Mouse (Mus musculus) stomach, embryonic 16.5 days (tissue): ENCODE data around the gene Cpm. TPM values are rescaled to one million over a fixed set of nuclear protein-coding genes. Genes with fewer than 3 reads are reported as not detected.
"Not testable (repeated sequence)": the region's sequence is repeated elsewhere in the genome, so short reads cannot be mapped to it uniquely, and the experiment has no call there.

Experiments used
- ATAC-seq: fragments of 200-750 bp; cut with Nextera tagmentation; 2 replicates; pipeline ENCODE4 v1.8.0; 2017; ENCODE audit warnings: moderate number of reproducible peaks, moderate TSS enrichment; ENCODE audit not compliant: insufficient read depth, low FRiP score
- H3K27ac ChIP-seq: fragments of 300-500 bp; sonication (generic); 2 replicates; pipeline ENCODE4 v1.5.1; 2014; ENCODE audit warnings: low read length
- H3K27me3 ChIP-seq: fragments of 300-500 bp; sonication (generic); 2 replicates; pipeline ENCODE4 v1.6.1; 2014; ENCODE audit warnings: low read length, control low read depth, mixed read lengths; ENCODE audit not compliant: control insufficient read depth, insufficient read depth
- H3K36me3 ChIP-seq: fragments of 300-500 bp; sonication (generic); 2 replicates; pipeline ENCODE4 v1.6.1; 2014; ENCODE audit warnings: low read length; ENCODE audit not compliant: control insufficient read depth, insufficient read depth
- H3K4me1 ChIP-seq: fragments of 300-500 bp; sonication (generic); 2 replicates; pipeline ENCODE4 v1.6.1; 2014; ENCODE audit warnings: low read length, control low read depth, mixed read lengths; ENCODE audit not compliant: control insufficient read depth, insufficient read depth
- H3K4me2 ChIP-seq: fragments of 300-500 bp; sonication (generic); 2 replicates; pipeline ENCODE4 v1.6.1; 2014; ENCODE audit warnings: low read depth, low read length, mixed read lengths
- H3K4me3 ChIP-seq: fragments of 300-500 bp; sonication (generic); replicated peaks from 2 replicates; pipeline ENCODE4 v1.5.1; 2014; ENCODE audit warnings: mild to moderate bottlenecking, low read length
- H3K9ac ChIP-seq: fragments of 300-500 bp; sonication (generic); 2 replicates; pipeline ENCODE4 v1.6.1; 2014; ENCODE audit warnings: low read length
- H3K9me3 ChIP-seq: fragments of 300-500 bp; sonication (generic); replicated peaks from 2 replicates; pipeline ENCODE4 v1.6.1; 2016; ENCODE audit warnings: low read length, control low read depth; ENCODE audit not compliant: control insufficient read depth
- WGBS: fragments of 180-500 bp; shearing (Covaris S2); extraction: QIAGEN DNeasy Blood & Tissue Kit; methylation state at CpG from one replicate; pipeline ENCODE4 v1.1.7; 2014; 5-methylcytosine and 5-hydroxymethylcytosine counted together
- polyA plus RNA-seq: library from polyadenylated mRNA; unstranded; fragments of >200 nt; fragmentation: Nextera tagmentation; extraction: Ambion mirVana; gene quantifications from 2 replicates; pipeline ENCODE4 v1.2.1, GENCODE M21; 2015

Gene Cpm
- polyA plus RNA-seq, 1 experiment from 2014 or later = 74.0 TPM

DNA sequence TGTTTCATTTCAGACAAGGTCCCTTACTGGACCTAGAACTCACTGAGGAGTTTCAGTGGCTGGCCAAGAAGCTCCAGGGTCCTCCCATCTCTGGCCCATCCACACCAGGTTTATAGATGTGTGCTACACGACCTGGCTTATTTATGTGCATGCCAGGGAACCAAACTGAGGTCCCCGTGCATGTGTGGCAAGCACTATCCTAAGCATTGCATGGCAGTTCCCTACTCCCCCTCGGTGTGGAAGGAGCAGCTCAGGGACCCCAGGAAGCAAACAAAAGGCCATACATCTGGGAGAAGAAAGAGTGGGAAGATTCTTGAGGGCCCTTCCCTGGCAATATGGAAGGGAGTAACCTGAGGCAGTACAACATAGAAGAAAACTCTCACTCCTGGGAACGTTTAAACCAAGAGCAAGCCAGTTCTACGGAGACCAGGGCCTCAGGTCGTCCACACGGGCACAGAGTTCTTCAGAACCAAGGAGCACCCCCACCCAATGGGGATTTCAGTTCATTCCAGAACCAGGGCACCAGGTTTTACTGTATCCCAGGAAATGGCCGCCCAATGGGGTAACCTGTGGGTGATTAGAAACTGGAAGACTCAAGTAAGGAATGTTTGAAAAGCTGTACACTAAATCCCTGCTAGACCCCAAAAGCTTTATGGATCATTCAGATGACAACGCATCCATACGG, 30.9 kb upstream of the Cpm start:
- Histone ChIP-seq H3K4me1 (0 out of 2 replicates have a peak, but pooled peaks cover 2% of the 10 kb centered on the region), H3K4me2 (no peak overlapping the region), H3K9ac (no peak overlapping the region), H3K4me3 (no peak overlapping the region), H3K27ac (no peak overlapping the region), H3K27me3 (no peaks in the 10 kb centered on the region), H3K36me3 (no peaks in the 10 kb centered on the region), H3K9me3 (no peaks in the 10 kb centered on the region)
- WGBS = 88% methylated on average over 10 of the region's 10 CpGs
- ATAC-seq = no peak

DNA sequence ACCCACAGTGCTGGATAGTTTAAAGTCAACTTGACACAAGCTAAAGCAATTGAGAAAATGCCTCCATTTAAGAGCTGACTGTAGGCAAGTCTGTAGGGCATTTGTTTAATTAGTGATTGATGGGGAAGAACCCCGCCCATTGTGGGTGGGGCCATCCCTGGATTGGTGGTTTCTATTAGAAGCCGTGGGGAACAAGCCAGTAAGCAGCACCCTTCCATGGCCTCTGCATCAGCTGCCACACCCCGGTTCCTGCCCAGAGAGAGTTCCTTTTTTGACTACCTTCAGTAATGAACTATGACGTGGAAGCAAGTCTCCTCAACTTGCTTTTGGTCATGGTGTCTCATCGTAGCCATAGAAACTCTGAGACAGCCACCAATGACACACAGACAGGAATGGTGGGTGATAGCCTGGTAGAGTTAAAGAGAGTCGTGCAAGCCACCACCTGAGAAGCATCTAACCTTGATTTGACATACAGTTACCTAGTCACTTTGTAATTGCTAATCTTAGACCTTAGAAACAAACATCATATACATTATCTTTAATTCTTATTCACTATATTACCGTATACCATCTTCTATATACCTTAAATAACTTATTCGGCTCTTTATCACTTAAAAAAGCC, 30.2 kb upstream of the Cpm start:
- H3K4me3 ChIP-seq, H3K9ac ChIP-seq, H3K4me2 ChIP-seq, H3K9me3 ChIP-seq, H3K36me3 ChIP-seq, ATAC-seq, H3K4me1 ChIP-seq, H3K27ac ChIP-seq, H3K27me3 ChIP-seq: not testable (repeated sequence)
- WGBS = 82% methylated on average over 8 of the region's 8 CpGs

DNA sequence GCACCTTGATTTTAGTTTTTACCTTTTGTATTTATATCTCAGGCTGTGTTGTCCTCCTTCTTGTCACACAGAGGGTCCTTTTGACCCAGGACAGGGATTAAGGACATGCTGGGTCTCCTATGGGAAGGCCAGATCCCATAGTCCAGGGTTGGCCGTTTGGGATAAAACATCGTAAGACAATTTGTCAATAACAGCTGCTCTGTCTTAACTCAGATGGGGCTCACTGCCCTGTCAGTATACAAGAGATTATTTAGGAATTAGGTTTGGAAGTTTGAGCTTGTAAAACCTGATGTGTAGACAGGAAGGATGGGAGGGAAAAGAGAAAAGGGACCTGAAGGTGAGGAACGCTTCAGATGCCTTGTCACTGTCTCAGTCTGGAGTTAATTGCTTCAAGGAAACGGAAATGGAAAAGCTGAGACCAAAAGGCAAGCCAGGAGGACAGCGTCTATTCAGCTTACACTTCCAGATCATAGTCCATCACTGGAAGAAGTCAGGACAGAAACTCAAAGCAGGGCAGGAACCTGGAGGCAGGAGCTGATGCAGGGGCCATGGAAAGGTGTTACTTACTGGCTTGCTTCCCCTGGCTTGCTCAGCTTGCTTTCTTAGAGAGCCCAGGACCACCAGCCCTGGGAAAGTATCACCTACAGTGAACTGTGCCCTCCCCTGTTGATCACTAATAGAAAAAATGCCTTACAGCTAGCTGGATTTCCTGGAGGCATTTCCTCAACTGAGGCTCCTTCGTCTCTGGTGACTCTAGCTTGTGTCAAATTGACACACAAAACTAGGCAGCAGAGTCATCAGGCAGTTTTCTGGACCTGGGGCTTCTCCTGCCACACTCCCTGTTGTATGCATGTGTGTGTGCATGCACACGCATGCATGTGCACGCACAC, 27.9 kb upstream of the Cpm start:
- no peaks in the 10 kb centered on the region for H3K9me3 ChIP-seq
- 0 out of 2 replicates have a peak, but pooled peaks cover 2% of the 10 kb centered on the region for H3K4me1 ChIP-seq
- ATAC-seq = no peak
- no peak overlapping the region for H3K4me2 ChIP-seq
- H3K36me3 ChIP-seq = no peaks in the 10 kb centered on the region
- no peak overlapping the region for H3K4me3 ChIP-seq
- H3K27ac ChIP-seq = no peak overlapping the region
- H3K9ac ChIP-seq = no peak overlapping the region
- H3K27me3 ChIP-seq = no peaks in the 10 kb centered on the region
- 57% methylated on average over 8 of the region's 8 CpGs for WGBS

DNA sequence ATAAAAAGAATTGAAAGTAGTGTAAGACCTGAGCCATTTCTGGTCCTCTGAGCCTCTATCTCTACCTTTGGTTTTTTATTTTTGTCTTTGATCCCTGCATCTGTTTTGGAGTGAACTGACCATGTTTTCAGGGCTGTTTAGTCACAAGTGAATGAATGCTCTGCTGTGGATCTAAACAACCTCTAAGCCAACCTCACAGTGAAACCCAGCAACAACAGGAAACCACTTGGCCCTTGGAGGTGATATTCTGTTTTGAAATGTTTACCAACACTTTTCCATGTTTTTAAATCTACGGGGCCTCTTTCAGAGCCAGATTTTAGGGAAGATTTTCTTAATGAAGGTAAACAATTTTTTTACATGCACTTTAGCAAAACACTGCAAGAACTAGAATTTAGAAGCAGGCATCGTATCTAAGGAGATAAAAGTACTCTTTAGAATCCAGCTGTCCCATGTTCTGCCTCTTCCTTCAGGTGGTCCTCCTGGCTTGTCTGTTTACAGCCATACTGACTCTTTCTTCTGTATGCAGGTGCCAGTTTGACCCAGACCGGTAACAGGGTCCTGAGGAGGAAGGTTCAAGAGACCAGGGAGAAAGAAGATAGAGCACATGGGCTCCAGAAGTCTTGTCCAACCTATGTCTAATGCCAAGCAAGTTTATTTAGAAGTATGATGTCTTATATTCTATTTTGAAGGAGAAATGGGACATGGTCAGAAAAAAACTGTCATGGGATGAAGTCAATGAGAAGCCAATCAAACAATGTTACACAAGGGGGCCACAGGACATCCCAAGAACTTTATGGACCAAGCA, 26.8 kb upstream of the Cpm start:
- H3K4me2 ChIP-seq = no peak overlapping the region
- H3K4me1 ChIP-seq = 0 out of 2 replicates have a peak, but pooled peaks cover 2% of the 10 kb centered on the region
- H3K27ac ChIP-seq = no peak overlapping the region
- 90% methylated on average over 3 of the region's 3 CpGs for WGBS
- no peaks in the 10 kb centered on the region for H3K27me3 ChIP-seq
- no peak overlapping the region for H3K4me3 ChIP-seq
- H3K9me3 ChIP-seq = no peaks in the 10 kb centered on the region
- H3K36me3 ChIP-seq = no peaks in the 10 kb centered on the region
- no peak for ATAC-seq
- H3K9ac ChIP-seq = no peak overlapping the region

DNA sequence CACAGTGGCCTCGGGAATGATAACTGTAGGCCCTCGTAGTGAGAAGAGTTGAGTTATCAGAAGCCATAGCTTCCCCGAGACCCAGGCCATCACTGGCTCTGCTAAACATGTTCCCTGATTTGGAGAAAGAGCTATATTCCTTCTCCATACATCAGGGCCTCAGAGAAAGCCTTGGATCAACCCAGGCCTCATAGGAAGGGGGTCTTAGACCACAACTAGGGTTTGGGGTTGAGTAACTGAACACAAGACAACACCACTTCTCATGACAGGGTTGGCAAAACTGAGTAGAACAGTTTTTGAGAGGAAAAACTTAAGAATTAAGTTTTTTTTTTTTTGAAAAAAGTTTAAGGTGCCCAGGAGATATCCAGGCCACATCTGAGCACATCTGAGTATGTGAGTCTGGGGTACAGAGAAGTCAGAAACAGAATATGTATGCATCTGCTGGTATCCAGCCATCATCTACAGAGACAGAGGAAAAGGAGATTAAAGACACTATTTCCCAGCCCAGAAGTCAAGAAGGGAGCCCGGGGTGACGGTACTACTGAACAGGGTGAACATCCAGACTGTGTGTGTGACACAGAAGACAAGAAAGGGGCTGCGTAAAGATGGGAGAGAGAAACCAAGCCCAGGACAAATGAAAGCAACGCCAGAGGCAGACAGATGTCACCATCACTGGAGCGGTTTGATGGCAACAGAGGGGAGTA, 26.0 kb upstream of the Cpm start:
- H3K9ac ChIP-seq = no peak overlapping the region
- no peaks in the 10 kb centered on the region for H3K9me3 ChIP-seq
- H3K27me3 ChIP-seq = no peaks in the 10 kb centered on the region
- no peak for ATAC-seq
- no peaks in the 10 kb centered on the region for H3K36me3 ChIP-seq
- H3K4me2 ChIP-seq = no peak overlapping the region
- H3K27ac ChIP-seq = no peak overlapping the region
- no peak overlapping the region for H3K4me3 ChIP-seq
- no peaks in the 10 kb centered on the region for H3K4me1 ChIP-seq
- 89% methylated on average over 8 of the region's 8 CpGs for WGBS

DNA sequence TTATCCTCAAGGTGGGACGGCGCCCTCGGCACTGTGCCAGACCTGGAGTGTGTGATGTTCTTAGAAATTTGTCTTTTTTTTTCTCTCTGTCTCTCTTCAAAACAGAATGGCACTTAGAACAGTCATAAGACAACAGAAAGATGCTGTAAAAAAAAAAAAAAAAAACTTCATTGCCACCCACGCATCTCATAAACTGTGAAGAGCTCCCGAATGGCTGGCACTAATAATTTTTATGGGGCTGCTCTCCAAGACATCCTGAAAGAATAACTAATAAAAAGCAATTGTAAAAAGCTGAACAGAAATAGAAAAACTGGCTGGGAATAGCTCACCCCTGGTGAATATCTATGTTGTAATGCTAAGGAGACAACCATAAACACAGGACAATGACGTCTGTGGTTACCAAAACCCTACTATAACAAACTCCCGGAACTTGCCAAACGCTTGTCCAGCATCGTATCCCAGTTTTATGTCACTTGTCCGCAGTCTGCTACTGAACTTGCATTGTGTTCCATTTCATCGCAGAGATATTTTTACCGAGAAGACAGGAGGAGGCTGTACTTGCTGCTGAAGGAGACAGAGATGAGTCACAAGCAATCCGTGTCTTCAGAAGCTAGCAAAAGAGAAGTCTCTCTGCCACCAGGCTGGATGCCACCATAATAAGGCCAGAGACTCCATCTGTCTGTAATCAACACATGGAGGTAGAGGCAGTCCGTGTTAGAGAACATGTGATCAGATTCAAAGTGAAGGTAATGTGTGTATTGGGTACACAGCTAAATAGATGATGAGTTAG, 25.3 kb upstream of the Cpm start:
- ATAC-seq = no peak
- Histone ChIP-seq H3K9ac (no peak overlapping the region), H3K27ac (no peak overlapping the region), H3K4me1 (no peaks in the 10 kb centered on the region), H3K9me3 (no peaks in the 10 kb centered on the region), H3K36me3 (no peaks in the 10 kb centered on the region), H3K27me3 (no peaks in the 10 kb centered on the region), H3K4me2 (no peak overlapping the region), H3K4me3 (no peak overlapping the region)
- 85% methylated on average over 14 of the region's 14 CpGs for WGBS

DNA sequence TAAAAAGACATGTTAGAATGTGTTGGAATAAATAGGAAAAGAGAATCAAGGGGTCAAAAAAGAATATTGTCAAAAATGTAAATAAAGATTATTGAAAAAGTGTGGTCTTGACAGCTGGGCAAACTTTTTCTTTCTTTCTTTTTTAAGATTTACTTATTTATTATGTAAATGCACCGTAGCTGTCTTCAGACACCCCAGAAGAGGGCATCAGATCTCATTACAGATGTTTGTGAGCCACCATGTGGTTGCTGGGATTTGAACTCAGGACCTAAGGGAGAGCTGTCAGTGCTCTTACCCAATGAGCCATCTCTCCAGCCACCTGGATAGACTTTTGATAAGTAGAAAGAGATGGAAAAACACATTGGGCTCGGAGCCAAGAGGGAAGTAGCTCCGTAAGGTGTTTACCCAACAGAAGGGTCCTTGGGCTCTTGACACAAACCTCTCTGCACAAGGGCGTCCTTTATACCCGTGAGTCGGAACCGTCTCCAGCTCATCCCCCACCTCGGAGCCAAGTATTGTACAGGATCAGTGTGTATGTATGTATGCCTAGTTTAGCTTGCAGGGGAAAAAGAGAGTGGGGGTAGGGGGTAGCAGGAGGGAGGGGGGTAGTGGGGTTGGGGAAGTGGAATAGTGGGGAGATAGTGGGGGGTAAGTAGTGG, 24.5 kb upstream of the Cpm start:
- Histone ChIP-seq H3K27me3 (no peaks in the 10 kb centered on the region), H3K4me3 (no peak overlapping the region), H3K27ac (no peak overlapping the region), H3K9ac (no peak overlapping the region), H3K4me2 (no peak overlapping the region), H3K9me3 (no peaks in the 10 kb centered on the region), H3K36me3 (no peaks in the 10 kb centered on the region), H3K4me1 (no peaks in the 10 kb centered on the region)
- ATAC-seq = no peak
- WGBS = 81% methylated on average over 8 of the region's 8 CpGs
